Mouse (Mus musculus) left cerebral cortex, adult 18-20 months (tissue): ENCODE results near the gene Lpar1. TPM values are rescaled to one million over a fixed set of nuclear protein-coding genes. Genes with fewer than 3 reads are reported as not detected.

Experiments used
- DNase-seq, 2 experiments: peaks; one replicate each; pipeline ENCODE4 v3.0.0; 2021 to 2022; ENCODE audit warnings: low spot score in 2 of 2, mixed read lengths in 1 of 2
- total RNA-seq, 2 experiments: library from RNA; stranded (reverse); gene quantifications; 2 replicates each; pipeline ENCODE4 v1.2.3; 2021

The Lpar1 gene
- total RNA-seq, 2 experiments from 2014 or later = 14.1 to 19.4 TPM

DNA sequence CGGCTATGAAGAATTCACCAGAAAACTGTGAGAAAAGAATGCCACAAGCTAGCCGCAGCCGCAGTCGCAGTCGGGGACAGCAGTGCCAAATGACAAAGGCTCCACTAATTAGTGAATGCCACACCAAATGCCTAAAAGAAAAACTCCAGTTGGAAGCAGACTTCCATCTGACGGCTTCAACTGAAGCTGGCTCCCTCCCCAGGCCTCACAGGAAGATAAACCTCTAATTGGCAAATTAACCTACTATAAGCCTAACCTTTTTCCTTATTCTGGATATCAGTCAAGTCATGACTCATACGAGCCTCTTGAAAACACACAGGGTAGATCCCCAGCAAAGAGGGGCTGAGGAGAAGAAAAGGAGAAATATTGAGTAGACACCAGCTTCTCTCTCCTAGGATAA is 44.9 kb downstream of the Lpar1 start:
- DNase-seq = no peak

DNA sequence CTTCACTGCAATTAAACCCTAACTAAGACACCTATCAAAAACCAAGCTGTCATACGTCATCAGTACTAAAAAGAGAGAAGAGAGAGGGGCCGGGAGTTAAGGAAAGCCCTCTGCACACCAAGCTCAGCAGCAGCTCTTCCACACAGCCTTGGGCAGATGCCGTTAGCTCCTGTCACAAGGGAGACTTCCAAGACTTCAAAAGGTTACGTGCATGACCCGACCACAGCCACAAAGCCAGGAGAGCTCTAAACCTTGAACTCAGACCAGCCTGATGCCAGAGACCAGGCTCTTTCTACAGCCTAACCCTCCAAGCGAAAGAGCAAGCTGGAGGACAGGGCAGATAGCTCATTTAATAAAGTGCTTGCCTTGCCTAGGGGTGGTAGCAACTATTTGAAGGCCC is 46.2 kb downstream of the Lpar1 start:
- DNase-seq = no peak

DNA sequence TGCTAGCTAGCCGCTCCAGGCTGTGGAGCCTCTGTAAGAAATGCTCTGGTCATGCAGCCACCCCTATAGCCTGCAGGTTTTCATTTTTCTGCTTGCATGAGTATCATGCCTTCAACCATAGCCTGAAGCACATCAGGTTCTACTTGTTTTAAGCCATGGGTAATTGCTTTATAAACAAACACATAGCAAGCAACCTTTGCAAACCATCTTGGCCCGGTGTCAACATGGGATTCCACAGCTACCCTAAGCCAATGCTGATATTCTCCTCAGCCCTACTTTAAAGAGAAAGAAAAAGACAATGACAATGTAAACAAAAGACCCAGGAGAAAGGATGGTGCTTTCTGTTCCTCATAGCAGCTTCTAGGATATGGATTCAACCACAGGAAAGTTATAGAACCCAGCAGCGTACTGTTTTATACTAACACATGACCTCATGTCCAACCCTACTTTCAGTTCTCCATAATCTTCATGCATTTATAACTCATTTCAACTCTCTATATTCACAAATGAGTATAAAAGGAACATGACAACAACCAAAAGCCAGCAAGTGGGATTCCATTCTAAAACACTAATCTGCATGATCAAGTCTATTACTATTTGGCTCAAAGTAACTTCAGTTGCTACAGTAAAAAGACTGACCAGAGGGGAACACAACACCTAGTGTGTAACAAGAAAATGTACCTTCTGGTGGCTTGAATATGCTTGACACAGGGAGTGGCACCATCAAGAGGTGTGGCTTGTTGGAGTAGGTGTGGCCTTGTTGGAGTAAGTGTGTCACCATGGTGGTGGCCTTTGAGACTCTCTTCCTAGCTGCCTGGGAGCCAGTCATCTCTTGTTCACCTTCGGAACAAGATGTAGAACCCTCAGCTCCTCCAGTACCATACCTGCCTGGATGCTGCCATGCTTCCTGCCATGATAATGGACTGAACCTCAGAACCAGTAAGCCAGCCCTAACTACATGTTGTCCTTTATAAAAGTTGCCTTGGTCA is 46.9 kb downstream of the Lpar1 start:
- DNase-seq = no peak

DNA sequence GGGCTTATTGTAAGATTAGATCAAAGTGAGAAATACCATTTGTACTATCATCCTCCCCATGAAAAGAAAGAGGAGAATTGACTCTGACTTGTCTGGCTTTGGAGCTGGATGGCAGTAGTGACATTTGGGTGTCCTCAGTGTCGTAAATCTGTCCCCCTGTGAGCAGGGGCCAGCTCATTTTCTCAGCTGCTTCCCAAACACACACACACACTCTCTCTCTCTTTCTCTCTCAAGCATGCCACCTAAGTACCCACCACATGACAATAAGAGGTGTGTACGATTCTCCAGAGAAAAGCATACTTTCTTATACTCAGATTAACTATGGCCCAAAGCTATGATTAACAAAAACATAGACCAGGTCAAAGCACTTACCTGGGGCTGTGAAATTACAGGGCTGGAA is 49.4 kb downstream of the Lpar1 start:
- DNase-seq = no peak

DNA sequence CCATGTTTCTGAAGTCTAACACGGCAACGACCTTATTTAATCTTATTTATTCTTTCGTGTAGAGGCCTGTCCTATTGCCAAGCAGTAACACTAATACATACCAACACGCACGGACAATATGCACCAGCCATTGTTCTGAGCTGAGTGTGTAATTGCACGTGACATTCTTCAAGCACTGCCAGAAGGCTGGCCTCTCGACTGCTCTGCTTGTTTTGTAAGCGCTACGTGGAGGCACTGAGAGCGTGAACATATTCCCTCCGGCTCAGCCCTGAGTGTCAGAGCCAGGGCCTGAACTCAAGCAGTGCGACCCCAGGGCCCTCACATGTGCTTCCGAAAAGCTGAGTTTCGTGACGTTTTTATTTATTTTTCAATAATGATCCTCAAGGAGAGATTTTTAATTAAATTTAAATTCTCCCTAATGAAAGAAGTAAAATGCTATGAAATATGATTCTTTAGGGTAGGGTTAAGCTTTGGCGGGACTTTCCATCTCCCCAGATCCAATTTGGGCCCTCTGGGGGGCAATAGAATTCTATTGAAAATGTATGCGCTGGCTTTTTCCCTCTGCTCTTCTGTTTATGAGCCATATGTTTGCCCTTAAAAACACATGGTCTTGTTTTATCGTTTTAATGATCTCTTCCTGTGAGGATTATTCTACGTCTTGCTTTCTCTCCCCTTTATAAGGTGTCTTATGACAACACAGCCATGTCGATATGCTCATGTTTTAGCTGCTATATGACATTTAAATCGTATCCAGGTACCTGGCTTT is 52.5 kb downstream of the Lpar1 start:
- DNase-seq = no peak

DNA sequence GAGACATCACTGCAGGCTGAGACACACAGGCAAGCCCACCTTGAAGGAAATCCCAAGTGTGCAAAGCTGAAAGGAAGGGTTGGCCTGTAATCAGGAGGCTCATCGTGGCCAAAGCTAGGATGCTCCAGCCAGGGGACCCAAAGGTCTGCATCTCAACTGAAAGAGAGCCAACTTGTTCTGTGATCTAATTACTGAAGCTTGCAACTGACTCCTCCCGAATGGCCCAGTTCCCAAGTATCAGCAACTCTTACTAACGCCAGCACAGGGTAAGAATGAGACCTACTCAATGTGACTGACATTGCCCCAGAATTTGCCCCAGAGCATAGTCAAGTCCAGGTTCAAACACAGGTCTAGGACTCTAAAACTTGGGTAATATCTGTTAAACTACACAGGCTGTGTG is 53.9 kb downstream of the Lpar1 start:
- no peak for DNase-seq

DNA sequence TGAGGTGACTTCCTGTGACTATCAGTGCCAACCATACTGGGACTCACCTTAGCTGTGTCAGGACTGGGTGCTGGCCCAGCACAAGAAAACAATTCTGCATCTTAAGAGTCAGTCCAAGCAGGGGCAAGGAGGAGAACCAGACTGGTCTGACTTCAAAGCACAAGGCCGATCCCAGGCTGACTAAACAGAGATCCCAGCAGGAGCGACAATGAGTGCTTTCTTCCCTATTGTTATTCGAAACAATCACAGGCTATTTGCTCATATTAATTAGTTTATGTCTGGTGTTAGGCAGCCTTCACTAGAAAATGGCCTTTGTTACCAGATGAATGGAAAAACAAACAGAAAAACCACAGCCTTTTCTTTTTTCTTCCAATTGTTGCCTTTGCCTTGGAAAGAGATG is 54.5 kb downstream of the Lpar1 start:
- DNase-seq = no peak

DNA sequence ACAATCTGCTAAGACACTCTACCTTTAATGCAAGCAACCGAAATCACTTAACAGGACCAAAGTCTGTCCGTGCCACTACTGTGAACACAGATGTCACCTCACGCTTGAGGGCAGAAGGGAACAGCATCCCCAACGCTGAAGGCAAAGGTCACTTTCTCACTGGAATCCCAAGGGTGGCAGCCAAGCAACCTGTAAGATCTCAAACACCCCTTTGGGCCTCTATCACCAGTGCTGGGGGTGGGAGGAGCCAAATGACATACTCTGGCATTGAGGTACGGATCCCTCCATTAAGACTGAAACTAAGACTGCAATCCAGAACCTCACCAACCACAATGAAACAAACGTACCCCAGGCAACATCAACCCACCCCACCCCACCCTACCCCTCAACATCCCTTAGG is 55.0 kb downstream of the Lpar1 start:
- DNase-seq = no peak

DNA sequence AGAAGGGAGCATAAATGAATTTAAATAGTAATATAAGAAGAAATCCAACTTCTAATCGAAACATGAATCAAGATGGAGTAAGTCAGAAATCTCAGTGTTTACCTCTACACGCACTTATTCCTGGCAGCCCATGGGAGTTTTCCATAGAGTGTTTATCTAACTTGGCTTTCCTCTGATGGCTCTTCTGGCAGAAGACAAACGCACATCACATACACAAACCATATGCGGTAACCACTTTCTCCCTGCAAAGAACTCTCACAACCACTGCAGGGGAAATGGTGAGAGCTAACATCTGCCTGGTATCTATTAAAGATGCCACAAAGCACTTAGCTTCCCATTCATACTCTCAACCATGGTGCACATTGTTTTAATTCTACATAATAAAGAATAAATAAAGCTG is 56.4 kb downstream of the Lpar1 start:
- DNase-seq = no peak

DNA sequence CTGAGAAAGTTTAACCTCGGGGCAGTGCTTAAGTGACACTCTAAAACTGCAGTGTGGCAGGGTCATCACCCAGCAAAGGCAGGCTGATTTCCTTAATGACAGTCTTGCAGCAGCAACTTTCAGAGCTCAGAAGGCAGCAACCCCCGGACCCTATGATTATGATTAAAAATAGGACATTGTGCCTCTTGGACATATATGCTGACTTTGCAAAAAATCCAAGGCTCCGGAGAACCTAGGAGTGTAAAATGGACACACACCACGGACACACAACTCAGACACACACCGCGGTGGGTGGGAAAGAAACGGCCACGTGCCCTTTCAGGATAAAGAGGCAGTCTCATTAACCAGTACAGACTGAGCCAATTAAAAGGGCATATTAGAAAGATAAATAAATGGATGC is 57.0 kb downstream of the Lpar1 start:
- DNase-seq = no peak

DNA sequence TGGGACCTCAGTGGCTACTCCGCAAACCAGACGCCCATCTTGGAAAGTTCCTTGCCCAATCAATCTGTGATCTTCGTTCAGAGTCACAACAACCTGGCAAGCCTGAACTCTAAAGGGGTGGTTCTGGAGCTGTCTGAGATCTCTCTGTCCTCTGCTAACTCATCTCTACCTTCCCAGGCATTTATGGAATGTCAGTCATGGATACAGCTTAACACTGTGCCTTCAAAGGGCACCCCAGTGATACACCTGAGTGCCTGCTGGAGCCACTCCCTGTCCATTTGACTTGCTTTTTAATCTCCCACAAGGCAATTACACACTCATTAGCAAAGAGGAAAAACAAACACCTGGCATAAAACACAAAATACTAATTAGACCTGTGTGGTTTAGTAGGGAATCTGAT is 62.0 kb downstream of the Lpar1 start:
- no peak for DNase-seq

DNA sequence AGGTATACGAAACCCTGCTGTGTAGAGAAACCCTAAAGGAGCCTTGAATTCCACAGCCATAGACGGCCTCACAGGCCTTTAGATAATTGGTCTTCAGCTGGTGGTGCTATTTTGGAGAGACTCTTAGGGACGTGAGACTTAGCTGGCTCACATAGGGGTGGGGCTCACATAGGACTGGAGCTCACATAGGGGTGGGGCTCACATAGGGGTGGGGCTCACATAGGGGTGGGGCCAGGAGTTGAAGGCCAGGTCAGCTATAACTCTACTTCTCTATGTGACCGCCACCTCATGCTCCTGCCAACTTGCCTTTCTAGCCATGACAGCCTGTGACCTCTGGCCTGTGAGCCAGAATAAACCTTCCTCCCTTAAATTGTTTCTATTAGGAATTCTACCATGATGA is 63.3 kb downstream of the Lpar1 start:
- DNase-seq = no peak

DNA sequence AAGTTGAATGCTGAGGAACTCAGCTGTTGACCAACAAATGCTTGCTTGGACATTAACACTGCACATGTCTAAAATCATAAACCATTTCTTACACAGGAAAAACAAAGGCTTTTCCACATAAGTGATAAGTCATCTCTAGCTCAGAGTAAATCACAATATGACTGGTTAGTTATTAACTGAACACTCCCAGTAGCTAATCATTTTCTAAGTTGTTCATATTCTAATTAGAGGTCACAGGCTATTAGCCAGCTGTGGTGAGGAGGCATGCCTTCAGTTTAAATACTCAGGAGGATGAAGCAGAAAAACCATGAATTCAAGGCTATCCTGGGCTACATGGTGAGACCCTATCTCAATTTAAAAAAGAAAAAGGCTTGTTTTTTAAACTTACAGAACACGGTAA is 75.1 kb downstream of the Lpar1 start:
- no peak for DNase-seq

DNA sequence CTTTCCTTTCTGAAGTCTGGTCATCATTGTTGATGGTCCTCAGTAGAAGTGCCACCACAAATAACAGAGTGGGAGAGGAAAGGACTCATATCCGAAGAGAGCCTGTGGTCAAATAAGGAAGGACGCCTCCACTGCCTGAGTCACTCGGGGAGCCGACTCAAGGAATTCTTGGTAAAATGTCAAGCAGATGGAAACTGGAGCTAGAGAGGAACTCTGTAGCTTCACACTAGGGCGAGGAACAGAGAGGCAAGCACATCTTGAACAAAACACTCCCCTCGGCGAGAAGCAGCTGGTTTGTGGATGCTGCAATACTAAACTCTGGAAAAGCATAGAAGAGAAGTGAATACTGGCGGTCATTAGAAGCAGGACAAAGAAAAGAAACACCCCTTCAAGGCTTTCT is 76.0 kb downstream of the Lpar1 start:
- peak; percentile 67 to 74 for DNase-seq

DNA sequence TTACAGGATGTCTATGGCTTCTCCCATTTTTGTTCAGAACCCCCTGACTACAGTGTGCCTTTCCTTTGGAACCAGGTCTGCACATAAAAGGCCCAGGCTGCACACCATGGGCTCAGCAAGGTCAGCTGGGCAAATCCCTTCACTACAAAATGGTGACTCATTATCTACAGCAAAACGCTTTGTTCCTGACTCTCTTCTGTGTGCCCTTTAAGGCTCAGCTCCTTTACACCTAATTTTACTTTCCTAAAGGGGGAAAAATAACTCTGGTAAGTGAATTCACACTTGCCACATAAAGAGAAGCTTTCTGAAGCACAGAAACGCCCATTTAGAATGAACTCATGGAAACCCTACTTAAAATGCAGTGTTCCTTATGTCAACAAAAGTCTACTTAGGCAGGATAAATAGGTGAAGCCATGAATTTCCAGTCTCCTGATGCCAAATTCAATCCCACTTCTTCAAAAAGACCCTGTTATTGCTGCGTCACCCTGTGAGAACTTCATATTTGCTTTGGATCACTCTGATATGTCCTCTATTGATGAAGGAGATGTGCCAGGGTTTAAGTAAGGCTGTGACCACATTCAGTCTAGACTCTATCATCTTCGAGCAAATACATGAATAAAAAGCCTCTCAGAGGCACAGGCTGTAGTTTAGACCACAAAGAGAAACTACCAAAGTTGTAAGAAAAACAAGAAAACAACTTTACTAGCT is 82.3 kb downstream of the Lpar1 start:
- no peak for DNase-seq

DNA sequence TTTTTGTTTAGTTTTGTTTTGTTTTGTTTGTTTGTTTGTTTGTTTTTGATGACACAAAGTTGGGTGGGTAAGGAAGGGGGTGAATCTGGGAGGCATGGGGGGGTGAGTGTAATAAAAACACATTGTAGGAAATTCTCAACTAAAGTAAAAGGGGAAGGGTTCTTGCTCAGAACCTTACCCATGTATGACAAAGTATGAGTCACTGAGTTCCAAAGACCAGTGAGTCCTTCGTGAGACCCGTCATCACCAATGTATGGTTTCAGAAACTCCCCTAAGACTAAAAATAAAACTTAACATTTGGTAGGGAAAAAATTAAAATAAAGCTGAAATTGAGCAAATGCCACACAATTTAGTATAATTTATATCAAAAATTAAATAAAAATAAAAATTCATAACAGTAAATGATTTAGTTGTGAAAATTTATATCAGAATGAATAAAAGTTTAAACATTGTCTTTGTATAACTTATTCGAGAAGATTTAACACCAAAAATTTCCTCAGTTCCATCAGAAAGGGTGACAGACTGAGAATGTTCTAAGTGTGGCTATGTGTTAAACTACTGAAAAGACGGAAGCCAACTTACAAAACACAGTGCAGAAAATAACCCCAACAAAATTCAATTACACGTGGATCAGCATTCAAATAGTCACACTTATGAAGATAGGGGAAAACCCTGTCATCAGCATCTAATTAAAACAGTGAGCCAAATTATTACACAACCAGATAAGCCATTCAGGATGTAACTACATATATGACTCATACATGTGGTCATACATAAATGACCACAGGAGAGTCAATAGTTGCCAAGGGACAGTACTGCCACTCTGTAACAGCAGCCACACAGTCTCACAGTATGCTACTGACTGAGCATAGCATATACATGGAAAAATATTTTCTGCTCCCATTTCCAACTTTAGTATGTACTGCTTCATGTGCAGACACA is 83.8 kb downstream of the Lpar1 start:
- DNase-seq = no peak

DNA sequence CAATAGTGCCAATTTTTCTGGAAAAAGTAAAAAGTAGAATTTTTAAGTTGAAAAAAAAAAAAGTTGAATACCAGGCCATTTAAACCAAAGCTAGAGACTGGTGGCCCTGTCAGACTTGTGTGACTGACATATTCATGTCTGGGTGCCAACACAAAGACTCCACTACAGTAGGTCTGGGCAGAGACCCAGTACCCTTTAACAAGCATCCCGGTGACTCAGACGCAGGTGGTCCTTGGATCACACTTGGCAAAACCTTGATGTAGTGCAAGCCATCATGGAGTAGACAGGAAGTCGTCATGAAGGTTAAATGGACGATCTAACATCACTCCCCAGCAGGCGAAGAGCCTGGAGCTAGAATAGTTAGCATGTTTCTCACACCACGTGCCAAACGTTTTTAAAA is 84.7 kb downstream of the Lpar1 start:
- DNase-seq = no peak

DNA sequence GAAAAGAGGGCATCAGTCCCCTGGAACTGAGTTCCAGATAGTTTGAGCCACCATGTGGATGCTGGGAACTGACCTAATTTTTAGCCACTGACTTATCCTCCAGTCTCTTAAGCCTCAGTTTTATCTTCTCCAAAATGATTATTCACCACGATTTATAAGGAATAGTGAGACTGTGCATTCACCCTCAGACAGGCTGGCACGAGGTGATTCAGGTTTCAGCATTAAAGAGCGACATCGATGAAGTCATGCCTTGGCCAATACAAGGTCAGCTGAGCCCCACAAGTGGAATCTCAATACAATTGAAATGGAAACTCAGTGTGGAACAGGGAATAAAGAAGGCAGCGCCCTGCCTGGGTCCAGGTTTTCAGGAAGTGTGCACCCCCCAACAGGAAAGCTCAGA is 88.1 kb downstream of the Lpar1 start:
- DNase-seq = no peak

DNA sequence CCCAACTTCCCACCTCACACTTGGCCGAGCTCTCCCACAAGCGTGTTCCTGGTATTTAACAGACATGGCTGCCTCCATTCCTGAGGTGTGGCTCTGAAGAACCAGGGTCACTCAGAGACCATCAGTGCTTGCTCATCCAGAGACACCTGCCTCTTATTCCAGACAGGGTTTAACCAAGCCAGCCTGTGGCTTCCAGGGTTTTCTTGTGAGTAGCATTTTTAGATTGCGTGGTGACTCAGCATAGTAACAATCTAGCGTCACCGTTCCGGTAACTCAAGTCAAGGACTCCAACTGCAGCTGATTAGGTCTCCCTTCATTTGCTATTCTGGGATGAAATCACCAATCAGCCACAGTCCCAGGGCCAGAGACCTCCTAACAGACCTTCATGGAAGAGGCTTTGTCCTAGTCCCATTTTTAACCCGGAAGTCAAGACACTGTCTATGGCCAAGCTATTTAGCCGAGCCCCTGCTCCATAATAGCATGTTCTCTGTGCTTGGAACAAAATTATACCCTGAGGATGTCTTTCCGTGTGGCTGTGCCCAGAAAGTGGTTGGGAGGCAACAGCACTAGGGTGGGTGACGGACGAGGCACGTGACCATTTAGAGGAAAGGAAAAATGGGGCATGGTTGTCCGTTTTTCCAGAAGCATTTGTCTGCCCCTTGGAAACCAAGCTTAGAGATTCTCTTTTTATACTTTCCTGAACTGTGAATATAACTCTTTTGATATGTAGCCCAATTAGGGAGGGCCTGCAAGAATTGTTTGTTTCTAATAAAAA is 89.1 kb downstream of the Lpar1 start:
- DNase-seq = peak; percentile 16 to 31

DNA sequence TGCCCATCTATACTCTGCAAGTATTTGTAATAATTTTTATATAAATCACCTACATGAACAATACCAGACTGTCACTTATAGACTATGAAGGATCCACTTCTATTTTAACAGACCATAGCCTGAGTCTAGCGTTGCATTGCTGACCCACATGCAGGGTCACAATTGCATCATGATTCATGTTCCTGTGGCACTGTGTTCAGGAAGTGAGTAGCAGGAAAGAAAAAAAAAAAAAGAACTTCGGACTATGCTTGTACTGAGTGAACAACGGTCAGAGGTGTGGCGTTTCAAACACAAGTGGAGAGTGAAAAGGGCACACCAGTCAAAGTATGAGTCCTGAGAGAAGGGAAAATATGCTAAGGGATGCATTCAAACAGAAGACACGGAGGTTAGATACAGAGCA is 90.7 kb downstream of the Lpar1 start:
- no peak for DNase-seq
